Mouse (Mus musculus): ENCODE measurements around the gene Hoxd10. TPM values are rescaled to one million over a fixed set of nuclear protein-coding genes. Genes with fewer than 3 reads are reported as not detected.

The Hoxd10 gene
- polyA plus RNA-seq, 1 experiment from 2014 or later = 45.9 TPM

DNA sequence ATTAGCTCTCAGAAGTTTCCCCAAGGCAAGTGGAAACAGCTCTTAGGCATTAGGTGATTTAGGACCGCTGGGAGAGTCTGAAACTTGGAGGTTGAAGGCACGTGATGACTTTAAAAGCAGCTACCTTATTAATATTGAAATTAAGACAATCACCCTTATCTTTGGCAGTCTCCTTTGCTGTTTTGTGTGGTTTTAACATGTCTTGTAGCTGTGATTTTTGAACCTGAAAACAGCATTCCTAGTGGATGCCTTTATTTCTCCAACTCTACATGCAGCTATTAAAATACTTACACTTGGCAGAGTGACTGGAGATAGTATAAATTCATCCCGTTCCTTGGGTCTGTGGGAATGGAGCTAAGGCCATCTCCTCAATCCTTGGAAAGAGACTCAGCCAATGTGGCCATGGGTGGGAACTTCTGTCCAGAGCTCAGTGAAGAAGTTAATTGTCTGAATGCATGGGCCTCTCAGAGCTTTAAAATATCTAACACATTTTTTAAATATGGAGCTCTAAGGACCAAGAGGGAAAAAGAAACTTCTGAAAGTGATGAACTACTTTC is 21.0 kb upstream of the Hoxd10 start:
- no peak overlapping the region for H3K4me3 ChIP-seq (ENCODE audit: low read length)
- H3K4me2 ChIP-seq (replicated peaks; ENCODE audit: low read depth, low read length) = no peak overlapping the region
- no peak for ATAC-seq (ENCODE audit: low FRiP score, low TSS enrichment)
- no peak overlapping the region for H3K9ac ChIP-seq (ENCODE audit: low read depth, low read length)
- no peak overlapping the region for H3K27ac ChIP-seq (ENCODE audit: low read depth, low read length)
- WGBS = 10% methylated on average over 3 of the region's 3 CpGs
- H3K9me3 ChIP-seq (ENCODE audit: control insufficient read depth, low read length) = no peaks in the 10 kb centered on the region
- no peaks in the 10 kb centered on the region for H3K36me3 ChIP-seq (ENCODE audit: control insufficient read depth, insufficient read depth, low read length)
- H3K4me1 ChIP-seq (ENCODE audit: control insufficient read depth, insufficient read depth, low read length) = peaks cover 20% of the 10 kb centered on the region
- peaks cover 71% of the 10 kb centered on the region for H3K27me3 ChIP-seq (ENCODE audit: control insufficient read depth, insufficient read depth, low read length)

DNA sequence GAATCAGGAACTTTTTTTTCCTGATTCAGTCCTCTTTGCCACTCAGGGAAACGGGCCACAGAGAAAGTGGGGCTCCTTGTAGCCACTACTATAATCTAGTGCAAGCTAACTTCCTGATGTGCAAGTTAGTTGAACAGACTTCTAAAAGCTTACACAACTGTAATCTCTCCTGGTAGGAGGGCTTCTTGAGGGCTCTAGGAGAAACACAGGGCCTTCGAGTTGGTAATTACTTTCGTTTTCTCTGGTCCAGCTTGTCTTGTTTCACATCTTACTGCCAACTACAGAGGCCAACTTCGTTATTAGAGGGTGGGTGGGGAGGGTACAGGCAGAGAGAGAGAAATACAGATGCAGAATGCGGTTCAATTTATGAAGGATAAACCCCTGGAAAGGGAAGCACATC is 19.9 kb upstream of the Hoxd10 start:
- Histone ChIP-seq H3K9me3 (ENCODE audit: control insufficient read depth, low read length) (no peaks in the 10 kb centered on the region), H3K27ac (ENCODE audit: low read depth, low read length) (no peak overlapping the region), H3K4me2 (replicated peaks; ENCODE audit: low read depth, low read length) (no peak overlapping the region), H3K4me1 (ENCODE audit: control insufficient read depth, insufficient read depth, low read length) (peaks cover 29% of the 10 kb centered on the region), H3K4me3 (ENCODE audit: low read length) (no peak overlapping the region), H3K27me3 (ENCODE audit: control insufficient read depth, insufficient read depth, low read length) (peaks cover 69% of the 10 kb centered on the region), H3K9ac (ENCODE audit: low read depth, low read length) (no peak overlapping the region), H3K36me3 (ENCODE audit: control insufficient read depth, insufficient read depth, low read length) (no peaks in the 10 kb centered on the region)
- ATAC-seq (ENCODE audit: low FRiP score, low TSS enrichment) = no peak
- 26% methylated on average over 5 of the region's 5 CpGs for WGBS

DNA sequence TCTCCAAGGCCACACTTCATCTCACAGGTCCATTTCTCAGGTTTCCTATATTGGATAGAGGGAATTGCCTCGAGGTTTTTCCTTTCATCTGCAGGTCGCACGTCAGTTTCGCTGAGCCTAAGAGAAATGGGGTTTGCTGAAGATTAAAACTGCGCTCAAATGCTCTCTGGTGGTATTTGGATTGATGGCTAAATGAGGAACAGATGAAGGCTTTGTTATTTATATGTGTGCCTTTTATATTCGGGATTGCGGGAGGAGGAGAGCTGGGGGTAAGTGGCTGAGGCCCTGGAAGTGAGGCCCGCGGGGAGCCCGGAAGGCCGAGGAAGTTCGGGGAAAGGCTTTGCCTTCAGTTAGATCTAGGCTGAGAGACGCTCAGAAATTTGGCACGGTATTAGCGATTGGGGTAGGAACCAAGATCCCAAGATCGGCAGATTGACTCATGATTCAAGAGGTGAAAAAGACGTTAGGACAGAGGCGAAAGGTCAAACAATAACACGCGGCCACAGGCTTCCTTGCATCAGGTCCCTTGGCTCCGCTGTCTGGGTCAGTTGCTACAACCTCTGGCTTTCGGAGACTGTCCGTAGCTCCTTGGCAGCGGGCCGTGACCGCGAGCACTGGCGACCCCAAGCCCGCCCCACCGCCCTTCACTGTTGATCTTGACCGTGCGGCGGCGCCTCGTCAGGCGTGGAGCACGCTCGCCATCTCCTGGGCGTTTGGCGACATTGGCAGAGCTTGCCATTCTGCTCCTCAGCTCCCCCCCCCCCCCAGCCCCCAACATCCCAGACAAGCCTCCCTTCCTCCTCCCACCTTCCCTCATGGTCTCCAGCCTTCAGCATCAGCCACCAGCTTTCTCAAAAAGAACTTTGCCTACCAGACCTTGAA is 19.0 kb upstream of the Hoxd10 start:
- ATAC-seq (ENCODE audit: low FRiP score, low TSS enrichment) = 0 out of 2 replicates have a peak, but pooled peaks have one; percentile 24
- WGBS = 3% methylated on average over 39 of the region's 40 CpGs

DNA sequence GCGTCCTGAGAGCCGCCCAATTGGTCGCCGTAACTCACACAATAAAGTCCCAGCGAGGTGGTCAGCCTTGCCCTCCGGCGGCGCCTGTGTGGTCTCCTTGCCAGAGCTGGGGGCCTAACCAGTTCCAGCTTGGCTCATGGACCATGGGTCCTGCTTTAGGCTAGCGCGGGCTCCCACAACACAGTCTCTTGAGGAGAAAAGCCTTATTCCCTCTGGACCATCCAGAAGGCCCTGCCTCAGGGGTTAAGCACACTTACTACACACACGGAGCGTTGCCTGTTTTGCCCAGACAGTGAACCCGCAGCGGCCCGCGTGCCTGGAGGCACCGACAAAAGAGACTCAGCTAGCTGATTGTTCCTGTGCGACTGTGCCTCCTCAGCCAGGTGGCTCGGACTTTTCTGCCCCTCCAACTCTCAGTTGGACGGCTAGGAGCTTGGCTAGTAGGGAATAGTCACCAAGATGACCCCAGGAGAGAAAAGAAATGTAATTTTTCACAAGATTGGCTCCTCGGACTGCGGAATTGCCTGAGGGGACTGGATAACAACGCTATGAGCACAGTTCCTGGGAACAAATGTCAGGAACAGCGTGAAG is 17.8 kb upstream of the Hoxd10 start:
- H3K4me3 ChIP-seq (ENCODE audit: low read length) = no peak overlapping the region
- no peaks in the 10 kb centered on the region for H3K36me3 ChIP-seq (ENCODE audit: control insufficient read depth, insufficient read depth, low read length)
- no peak overlapping the region for H3K4me2 ChIP-seq (replicated peaks; ENCODE audit: low read depth, low read length)

More for the DNA sequence above, 19.0 kb upstream of the Hoxd10 start:
- H3K4me3 ChIP-seq (ENCODE audit: low read length) = peak overlapping the region; percentile 20; the same call in 1 of the 2 replicates
- H3K36me3 ChIP-seq (ENCODE audit: control insufficient read depth, insufficient read depth, low read length) = no peaks in the 10 kb centered on the region
- H3K9ac ChIP-seq (ENCODE audit: low read depth, low read length) = no peak overlapping the region
- peak overlapping the region; percentile 38 for H3K4me2 ChIP-seq (replicated peaks; ENCODE audit: low read depth, low read length)
- H3K27me3 ChIP-seq (ENCODE audit: control insufficient read depth, insufficient read depth, low read length) = peaks cover 62% of the 10 kb centered on the region
- H3K9me3 ChIP-seq (ENCODE audit: control insufficient read depth, low read length) = no peaks in the 10 kb centered on the region
- no peak overlapping the region for H3K27ac ChIP-seq (ENCODE audit: low read depth, low read length)
- H3K4me1 ChIP-seq (ENCODE audit: control insufficient read depth, insufficient read depth, low read length) = peaks cover 35% of the 10 kb centered on the region

DNA sequence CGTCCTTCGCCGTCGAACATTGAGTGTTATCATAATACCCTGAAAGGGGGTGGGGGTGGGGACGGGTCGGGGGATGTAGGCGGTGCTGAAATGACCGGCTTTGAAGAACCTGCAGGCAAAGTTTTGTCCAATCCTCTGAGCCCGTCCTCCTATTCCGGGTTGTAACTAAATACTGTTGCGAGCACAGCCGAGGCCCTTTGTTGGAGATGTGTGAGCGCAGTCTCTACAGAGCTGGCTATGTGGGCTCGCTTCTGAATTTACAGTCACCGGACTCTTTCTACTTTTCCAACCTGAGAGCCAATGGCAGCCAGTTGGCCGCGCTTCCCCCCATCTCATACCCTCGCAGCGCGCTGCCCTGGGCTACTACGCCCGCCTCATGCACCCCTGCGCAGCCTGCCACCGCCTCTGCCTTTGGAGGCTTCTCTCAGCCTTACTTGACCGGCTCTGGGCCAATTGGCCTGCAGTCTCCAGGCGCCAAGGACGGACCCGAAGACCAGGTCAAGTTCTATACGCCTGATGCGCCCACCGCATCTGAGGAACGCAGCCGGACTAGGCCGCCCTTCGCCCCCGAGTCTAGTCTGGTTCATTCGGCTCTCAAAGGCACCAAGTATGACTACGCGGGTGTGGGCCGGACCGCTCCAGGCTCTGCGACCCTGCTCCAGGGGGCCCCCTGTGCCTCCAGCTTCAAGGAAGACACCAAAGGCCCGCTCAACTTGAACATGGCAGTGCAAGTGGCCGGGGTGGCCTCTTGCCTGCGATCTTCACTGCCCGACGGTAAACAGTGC is 16.7 kb upstream of the Hoxd10 start, which contains the start of gene Hoxd12:
Hoxd12 (plus strand) TSS at position 133 of the 785 bp plus-strand sequence.
- Histone ChIP-seq H3K4me2 (replicated peaks; ENCODE audit: low read depth, low read length) (peak within 1 kb of the TSS; percentile 46), H3K27ac (ENCODE audit: low read depth, low read length) (peak within 1 kb of the TSS; percentile 77), H3K27me3 (ENCODE audit: control insufficient read depth, insufficient read depth, low read length) (peaks cover 42% of the 10 kb centered on the region), H3K9me3 (ENCODE audit: control insufficient read depth, low read length) (no peaks in the 10 kb centered on the region), H3K9ac (ENCODE audit: low read depth, low read length) (peak within 1 kb of the TSS; percentile 58), H3K4me1 (ENCODE audit: control insufficient read depth, insufficient read depth, low read length) (peaks cover 34% of the 10 kb centered on the region), H3K4me3 (ENCODE audit: low read length) (peak within 1 kb of the TSS; percentile 29), H3K36me3 (ENCODE audit: control insufficient read depth, insufficient read depth, low read length) (no peaks in the 10 kb centered on the region)
- WGBS = 4% methylated on average over 47 of the region's 47 CpGs
- peak; percentile 18 for ATAC-seq (ENCODE audit: low FRiP score, low TSS enrichment)

More for the DNA sequence above, 17.8 kb upstream of the Hoxd10 start:
- Histone ChIP-seq H3K9me3 (ENCODE audit: control insufficient read depth, low read length) (no peaks in the 10 kb centered on the region), H3K27me3 (ENCODE audit: control insufficient read depth, insufficient read depth, low read length) (peaks cover 50% of the 10 kb centered on the region), H3K27ac (ENCODE audit: low read depth, low read length) (no peak overlapping the region), H3K9ac (ENCODE audit: low read depth, low read length) (no peak overlapping the region), H3K4me1 (ENCODE audit: control insufficient read depth, insufficient read depth, low read length) (peaks cover 32% of the 10 kb centered on the region)
- ATAC-seq (ENCODE audit: low FRiP score, low TSS enrichment) = no peak
- WGBS = 7% methylated on average over 24 of the region's 24 CpGs

GRCm38 (mm10) chr2:74675666-74676282 is 15.9 kb upstream of the Hoxd10 start:
- Histone ChIP-seq H3K4me3 (ENCODE audit: low read length) (peak overlapping the region; percentile 29), H3K27me3 (ENCODE audit: control insufficient read depth, insufficient read depth, low read length) (peaks cover 45% of the 10 kb centered on the region), H3K4me2 (replicated peaks; ENCODE audit: low read depth, low read length) (peak overlapping the region; percentile 46), H3K36me3 (ENCODE audit: control insufficient read depth, insufficient read depth, low read length) (no peaks in the 10 kb centered on the region), H3K27ac (ENCODE audit: low read depth, low read length) (peak overlapping the region; percentile 77), H3K9me3 (ENCODE audit: control insufficient read depth, low read length) (no peaks in the 10 kb centered on the region), H3K4me1 (ENCODE audit: control insufficient read depth, insufficient read depth, low read length) (peaks cover 34% of the 10 kb centered on the region), H3K9ac (ENCODE audit: low read depth, low read length) (peak overlapping the region; percentile 58)
- WGBS = 11% methylated on average over 24 of the region's 24 CpGs
- no peak for ATAC-seq (ENCODE audit: low FRiP score, low TSS enrichment)

GRCm38 (mm10) chr2:74676376-74677052 is 15.2 kb upstream of the Hoxd10 start:
- H3K27me3 ChIP-seq (ENCODE audit: control insufficient read depth, insufficient read depth, low read length) = peaks cover 43% of the 10 kb centered on the region
- peak overlapping the region; percentile 46 for H3K4me2 ChIP-seq (replicated peaks; ENCODE audit: low read depth, low read length)
- peak overlapping the region; percentile 58 for H3K9ac ChIP-seq (ENCODE audit: low read depth, low read length)
- peak overlapping the region; percentile 77 for H3K27ac ChIP-seq (ENCODE audit: low read depth, low read length)
- peak; percentile 66 for ATAC-seq (ENCODE audit: low FRiP score, low TSS enrichment)
- peaks cover 34% of the 10 kb centered on the region for H3K4me1 ChIP-seq (ENCODE audit: control insufficient read depth, insufficient read depth, low read length)
- WGBS = 11% methylated on average over 9 of the region's 9 CpGs
- no peaks in the 10 kb centered on the region for H3K36me3 ChIP-seq (ENCODE audit: control insufficient read depth, insufficient read depth, low read length)
- H3K9me3 ChIP-seq (ENCODE audit: control insufficient read depth, low read length) = no peaks in the 10 kb centered on the region
- peak overlapping the region; percentile 29; the same call in 1 of the 2 replicates for H3K4me3 ChIP-seq (ENCODE audit: low read length)

DNA sequence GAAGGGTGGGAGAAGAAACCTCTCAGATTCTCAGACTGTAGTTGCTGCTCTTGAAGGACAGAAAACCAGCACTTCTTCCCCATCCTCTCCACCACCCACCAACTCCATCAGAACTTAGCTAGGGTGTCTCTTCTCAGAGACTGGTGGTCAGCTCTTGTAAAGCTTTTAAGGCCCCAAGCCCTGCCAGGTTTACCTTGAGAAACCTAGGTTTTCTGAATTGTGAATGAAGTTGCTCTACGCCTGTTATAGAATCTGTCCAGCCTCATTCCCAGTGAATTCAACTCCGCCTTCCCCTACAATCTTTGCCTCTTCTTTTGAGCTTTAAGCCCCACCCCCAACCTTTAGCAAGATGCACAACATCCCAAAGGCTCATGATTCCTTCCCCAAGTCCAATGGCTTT is 14.6 kb upstream of the Hoxd10 start:
- H3K4me3 ChIP-seq (ENCODE audit: low read length) = peak overlapping the region; percentile 6; the same call in 1 of the 2 replicates
- peaks cover 41% of the 10 kb centered on the region for H3K27me3 ChIP-seq (ENCODE audit: control insufficient read depth, insufficient read depth, low read length)
- 34% methylated on average over 2 of the region's 2 CpGs for WGBS
- H3K4me1 ChIP-seq (ENCODE audit: control insufficient read depth, insufficient read depth, low read length) = peaks cover 34% of the 10 kb centered on the region
- H3K27ac ChIP-seq (ENCODE audit: low read depth, low read length) = peak overlapping the region; percentile 77; the same call in 1 of the 2 replicates
- no peaks in the 10 kb centered on the region for H3K9me3 ChIP-seq (ENCODE audit: control insufficient read depth, low read length)
- ATAC-seq (ENCODE audit: low FRiP score, low TSS enrichment) = no peak
- no peaks in the 10 kb centered on the region for H3K36me3 ChIP-seq (ENCODE audit: control insufficient read depth, insufficient read depth, low read length)
- H3K9ac ChIP-seq (ENCODE audit: low read depth, low read length) = no peak overlapping the region
- peak overlapping the region; percentile 10 for H3K4me2 ChIP-seq (replicated peaks; ENCODE audit: low read depth, low read length)

Data from kidney, embryonic 14.5 days (tissue).